Mouse (Mus musculus): Measurements from ENCODE around the gene Igsf3. TPM values are rescaled to one million over a fixed set of nuclear protein-coding genes. Genes with fewer than 3 reads are reported as not detected.

Gene Igsf3
- polyA plus RNA-seq, 1 experiment from 2014 or later: 24.1 TPM

- H3K4me1 ChIP-seq (ENCODE audit: insufficient read depth): peaks cover 57% of the 10 kb centered on the region
- H3K36me3 ChIP-seq (ENCODE audit: insufficient read depth): no peaks in the 10 kb centered on the region
- peak; percentile 66 for ATAC-seq (ENCODE audit: insufficient read depth)
- no peak overlapping the region for H3K4me3 ChIP-seq (ENCODE audit: low read depth, low read length)
- DNase-seq: peak; percentile 96
- H3K9me3 ChIP-seq (ENCODE audit: low read depth, low read length): no peaks in the 10 kb centered on the region
- WGBS: 30% methylated on average over 10 of the region's 10 CpGs
- H3K4me2 ChIP-seq: peak overlapping the region; percentile 30; the same call in 1 of the 2 replicates
- peak overlapping the region; percentile 80; the same call in 1 of the 2 replicates for H3K27ac ChIP-seq (ENCODE audit: low read depth)
- H3K9ac ChIP-seq: no peak overlapping the region
- no peaks in the 10 kb centered on the region for H3K27me3 ChIP-seq (ENCODE audit: insufficient read depth, low read length)
- peak; percentile 64 for TF ChIP-seq CTCF (IDR thresholded peaks at IDR 0.05; ENCODE audit: low read depth)
These were observed 28.6 kb downstream of the Igsf3 start for GRCm38 (mm10) chr3:101405495-101405894.

- no peak overlapping the region for H3K4me3 ChIP-seq (ENCODE audit: low read depth, low read length)
- H3K4me1 ChIP-seq (ENCODE audit: insufficient read depth): peaks cover 58% of the 10 kb centered on the region
- WGBS: 33% methylated on average over 3 of the region's 3 CpGs
- no peak overlapping the region for H3K4me2 ChIP-seq
- DNase-seq (no peak), ATAC-seq (ENCODE audit: insufficient read depth) (peak; percentile 25; the same call in 1 of the 2 replicates)
- TF ChIP-seq CTCF (IDR thresholded peaks at IDR 0.05; ENCODE audit: low read depth): no peak
- no peak overlapping the region for H3K9ac ChIP-seq
- no peaks in the 10 kb centered on the region for H3K27me3 ChIP-seq (ENCODE audit: insufficient read depth, low read length)
- H3K36me3 ChIP-seq (ENCODE audit: insufficient read depth): no peaks in the 10 kb centered on the region
- H3K27ac ChIP-seq (ENCODE audit: low read depth): peak overlapping the region; percentile 25; the same call in 1 of the 2 replicates
- no peaks in the 10 kb centered on the region for H3K9me3 ChIP-seq (ENCODE audit: low read depth, low read length)
These were observed 29.2 kb downstream of the Igsf3 start for GRCm38 (mm10) chr3:101406097-101406496.

GRCm38 (mm10) chr3:101407568-101407967, 30.7 kb downstream of the Igsf3 start:
- H3K9ac ChIP-seq: no peak overlapping the region
- H3K4me2 ChIP-seq: no peak overlapping the region
- no peaks in the 10 kb centered on the region for H3K36me3 ChIP-seq (ENCODE audit: insufficient read depth)
- no peak for DNase-seq
- WGBS: 52% methylated on average over 8 of the region's 8 CpGs
- H3K9me3 ChIP-seq (ENCODE audit: low read depth, low read length): no peaks in the 10 kb centered on the region
- no peak overlapping the region for H3K27ac ChIP-seq (ENCODE audit: low read depth)
- H3K4me1 ChIP-seq (ENCODE audit: insufficient read depth): peaks cover 66% of the 10 kb centered on the region
- no peak overlapping the region for H3K4me3 ChIP-seq (ENCODE audit: low read depth, low read length)
- H3K27me3 ChIP-seq (ENCODE audit: insufficient read depth, low read length): no peaks in the 10 kb centered on the region
- TF ChIP-seq CTCF (IDR thresholded peaks at IDR 0.05; ENCODE audit: low read depth): no peak
- no peak for ATAC-seq (ENCODE audit: insufficient read depth)

- H3K27me3 ChIP-seq (ENCODE audit: insufficient read depth, low read length): no peaks in the 10 kb centered on the region
- H3K27ac ChIP-seq (ENCODE audit: low read depth): peak overlapping the region; percentile 84
- H3K9ac ChIP-seq: no peak overlapping the region
- no peaks in the 10 kb centered on the region for H3K36me3 ChIP-seq (ENCODE audit: insufficient read depth)
- ATAC-seq (ENCODE audit: insufficient read depth) (no peak), DNase-seq (peak; percentile 67)
- peak overlapping the region; percentile 25; the same call in 1 of the 2 replicates for H3K4me2 ChIP-seq
- H3K4me3 ChIP-seq (ENCODE audit: low read depth, low read length): no peak overlapping the region
- WGBS: 31% methylated on average over 20 of the region's 20 CpGs
- H3K9me3 ChIP-seq (ENCODE audit: low read depth, low read length): no peaks in the 10 kb centered on the region
- peaks cover 67% of the 10 kb centered on the region for H3K4me1 ChIP-seq (ENCODE audit: insufficient read depth)
- TF ChIP-seq CTCF (IDR thresholded peaks at IDR 0.05; ENCODE audit: low read depth): no peak
These were observed 32.3 kb downstream of the Igsf3 start for GRCm38 (mm10) chr3:101408953-101409750.

GRCm38 (mm10) chr3:101410202-101410601, 33.3 kb downstream of the Igsf3 start:
- 38% methylated on average over 2 of the region's 2 CpGs for WGBS
- Histone ChIP-seq H3K36me3 (ENCODE audit: insufficient read depth) (no peaks in the 10 kb centered on the region), H3K9me3 (ENCODE audit: low read depth, low read length) (no peaks in the 10 kb centered on the region), H3K27ac (ENCODE audit: low read depth) (peak overlapping the region; percentile 15; the same call in 1 of the 2 replicates), H3K9ac (no peak overlapping the region), H3K4me3 (ENCODE audit: low read depth, low read length) (no peak overlapping the region), H3K4me1 (ENCODE audit: insufficient read depth) (peaks cover 57% of the 10 kb centered on the region), H3K27me3 (ENCODE audit: insufficient read depth, low read length) (no peaks in the 10 kb centered on the region), H3K4me2 (no peak overlapping the region)
- ATAC-seq (ENCODE audit: insufficient read depth): no peak
- no peak for TF ChIP-seq CTCF (IDR thresholded peaks at IDR 0.05; ENCODE audit: low read depth)
- DNase-seq: no peak

GRCm38 (mm10) chr3:101410745-101411144, 33.9 kb downstream of the Igsf3 start:
- 0 out of 2 replicates have a peak, but pooled peaks have one; percentile 12 for ATAC-seq (ENCODE audit: insufficient read depth)
- no peak for DNase-seq
- peak overlapping the region; percentile 15; the same call in 1 of the 2 replicates for H3K27ac ChIP-seq (ENCODE audit: low read depth)
- no peaks in the 10 kb centered on the region for H3K36me3 ChIP-seq (ENCODE audit: insufficient read depth)
- H3K27me3 ChIP-seq (ENCODE audit: insufficient read depth, low read length): no peaks in the 10 kb centered on the region
- peaks cover 52% of the 10 kb centered on the region for H3K4me1 ChIP-seq (ENCODE audit: insufficient read depth)
- no peak for TF ChIP-seq CTCF (IDR thresholded peaks at IDR 0.05; ENCODE audit: low read depth)
- no peak overlapping the region for H3K9ac ChIP-seq
- H3K9me3 ChIP-seq (ENCODE audit: low read depth, low read length): no peaks in the 10 kb centered on the region
- no peak overlapping the region for H3K4me2 ChIP-seq
- WGBS: 47% methylated on average over 3 of the region's 3 CpGs
- no peak overlapping the region for H3K4me3 ChIP-seq (ENCODE audit: low read depth, low read length)

GRCm38 (mm10) chr3:101411626-101412025, 34.7 kb downstream of the Igsf3 start:
- peaks cover 44% of the 10 kb centered on the region for H3K4me1 ChIP-seq (ENCODE audit: insufficient read depth)
- no peak overlapping the region for H3K4me3 ChIP-seq (ENCODE audit: low read depth, low read length)
- DNase-seq (no peak), ATAC-seq (ENCODE audit: insufficient read depth) (no peak)
- H3K36me3 ChIP-seq (ENCODE audit: insufficient read depth): no peaks in the 10 kb centered on the region
- H3K9ac ChIP-seq: no peak overlapping the region
- H3K9me3 ChIP-seq (ENCODE audit: low read depth, low read length): no peaks in the 10 kb centered on the region
- WGBS: 80% methylated on average over 3 of the region's 3 CpGs
- no peaks in the 10 kb centered on the region for H3K27me3 ChIP-seq (ENCODE audit: insufficient read depth, low read length)
- H3K27ac ChIP-seq (ENCODE audit: low read depth): no peak overlapping the region
- TF ChIP-seq CTCF (IDR thresholded peaks at IDR 0.05; ENCODE audit: low read depth): no peak
- no peak overlapping the region for H3K4me2 ChIP-seq
